Mouse (Mus musculus): Measurements from ENCODE around the gene Fkbp1b. TPM values are rescaled to one million over a fixed set of nuclear protein-coding genes. Genes with fewer than 3 reads are reported as not detected.
"Not testable (repeated sequence)": the region's sequence is repeated elsewhere in the genome, so short reads cannot be mapped to it uniquely, and the experiment has no call there.

The Fkbp1b gene
- polyA plus RNA-seq (2014; fragmentation: Nextera tagmentation; extraction: Ambion mirVana), result 7.9 and 11.5 TPM in 2 replicates

- peak; percentile 71 for ATAC-seq (replicated peaks; ENCODE audit: insufficient number of reproducible peaks, low FRiP score, low TSS enrichment)
- Histone ChIP-seq H3K27ac (ENCODE audit: low read depth, low read length) (no peak within 1 kb of the TSS), H3K9ac (ENCODE audit: low read depth, low read length) (peak within 1 kb of the TSS; percentile 73), H3K9me3 (replicated peaks; ENCODE audit: control insufficient read depth, low read length) (no peaks in the 10 kb centered on the region), H3K36me3 (ENCODE audit: control insufficient read depth, insufficient read depth, low read length) (no peaks in the 10 kb centered on the region), H3K27me3 (ENCODE audit: control insufficient read depth, insufficient read depth, low read length) (no peaks in the 10 kb centered on the region), H3K4me3 (ENCODE audit: low read depth, low read length) (peak within 1 kb of the TSS; percentile 68), H3K4me2 (peak within 1 kb of the TSS; percentile 80), H3K4me1 (ENCODE audit: control insufficient read depth, insufficient read depth, low read length) (peaks cover 8% of the 10 kb centered on the region)
- WGBS (ENCODE audit: insufficient replicate concordance), result under 1% methylated on average over 36 of the region's 37 CpGs
Measured at GRCm38 (mm10) chr12:4841392-4841887, at the start of gene Fkbp1b. Gene Fkbp1b (minus strand): TSS chr12:4841591.

- no peaks in the 10 kb centered on the region for H3K36me3 ChIP-seq (ENCODE audit: control insufficient read depth, insufficient read depth, low read length)
- peaks cover 5% of the 10 kb centered on the region; the same call in 1 of the 2 replicates for H3K4me1 ChIP-seq (ENCODE audit: control insufficient read depth, insufficient read depth, low read length)
- no peak overlapping the region for H3K4me2 ChIP-seq
- no peaks in the 10 kb centered on the region for H3K27me3 ChIP-seq (ENCODE audit: control insufficient read depth, insufficient read depth, low read length)
- no peaks in the 10 kb centered on the region for H3K9me3 ChIP-seq (replicated peaks; ENCODE audit: control insufficient read depth, low read length)
- no peak overlapping the region for H3K27ac ChIP-seq (ENCODE audit: low read depth, low read length)
- H3K4me3 ChIP-seq (ENCODE audit: low read depth, low read length), result no peak overlapping the region
- WGBS (ENCODE audit: insufficient replicate concordance), result 79% methylated on average over 1 of the region's 1 CpGs
- no peak for ATAC-seq (replicated peaks; ENCODE audit: insufficient number of reproducible peaks, low FRiP score, low TSS enrichment)
- H3K9ac ChIP-seq (ENCODE audit: low read depth, low read length), result no peak overlapping the region
Measured at GRCm38 (mm10) chr12:4889891-4890290, 48.5 kb upstream of the Fkbp1b start.

- 54% methylated on average over 2 of the region's 2 CpGs for WGBS (ENCODE audit: insufficient replicate concordance)
- Histone ChIP-seq H3K27me3 (ENCODE audit: control insufficient read depth, insufficient read depth, low read length) (no peaks in the 10 kb centered on the region), H3K4me1 (ENCODE audit: control insufficient read depth, insufficient read depth, low read length) (peaks cover 5% of the 10 kb centered on the region; the same call in 1 of the 2 replicates), H3K4me3 (ENCODE audit: low read depth, low read length) (no peak overlapping the region), H3K36me3 (ENCODE audit: control insufficient read depth, insufficient read depth, low read length) (no peaks in the 10 kb centered on the region), H3K27ac (ENCODE audit: low read depth, low read length) (no peak overlapping the region), H3K9ac (ENCODE audit: low read depth, low read length) (no peak overlapping the region), H3K4me2 (no peak overlapping the region), H3K9me3 (replicated peaks; ENCODE audit: control insufficient read depth, low read length) (no peaks in the 10 kb centered on the region)
- no peak for ATAC-seq (replicated peaks; ENCODE audit: insufficient number of reproducible peaks, low FRiP score, low TSS enrichment)
Measured at GRCm38 (mm10) chr12:4889251-4889650, 47.9 kb upstream of the Fkbp1b start.

- Histone ChIP-seq H3K4me1 (ENCODE audit: control insufficient read depth, insufficient read depth, low read length) (peaks cover 5% of the 10 kb centered on the region; the same call in 1 of the 2 replicates), H3K36me3 (ENCODE audit: control insufficient read depth, insufficient read depth, low read length) (no peaks in the 10 kb centered on the region), H3K4me3 (ENCODE audit: low read depth, low read length) (no peak overlapping the region), H3K4me2 (no peak overlapping the region), H3K9ac (ENCODE audit: low read depth, low read length) (no peak overlapping the region), H3K9me3 (replicated peaks; ENCODE audit: control insufficient read depth, low read length) (no peaks in the 10 kb centered on the region), H3K27me3 (ENCODE audit: control insufficient read depth, insufficient read depth, low read length) (no peaks in the 10 kb centered on the region), H3K27ac (ENCODE audit: low read depth, low read length) (no peak overlapping the region)
- ATAC-seq (replicated peaks; ENCODE audit: insufficient number of reproducible peaks, low FRiP score, low TSS enrichment), result no peak
Measured at GRCm38 (mm10) chr12:4888739-4889138, 47.3 kb upstream of the Fkbp1b start.

GRCm38 (mm10) chr12:4886581-4886980, 45.2 kb upstream of the Fkbp1b start:
- not testable (repeated sequence) for H3K4me2 ChIP-seq; H3K9me3 ChIP-seq (replicated peaks; ENCODE audit: control insufficient read depth, low read length); H3K27ac ChIP-seq (ENCODE audit: low read depth, low read length); H3K4me1 ChIP-seq (ENCODE audit: control insufficient read depth, insufficient read depth, low read length); ATAC-seq (replicated peaks; ENCODE audit: insufficient number of reproducible peaks, low FRiP score, low TSS enrichment); H3K36me3 ChIP-seq (ENCODE audit: control insufficient read depth, insufficient read depth, low read length); H3K4me3 ChIP-seq (ENCODE audit: low read depth, low read length); H3K27me3 ChIP-seq (ENCODE audit: control insufficient read depth, insufficient read depth, low read length); H3K9ac ChIP-seq (ENCODE audit: low read depth, low read length)
- 94% methylated on average over 4 of the region's 4 CpGs for WGBS (ENCODE audit: insufficient replicate concordance)

GRCm38 (mm10) chr12:4885062-4885461, 43.7 kb upstream of the Fkbp1b start:
- Histone ChIP-seq H3K36me3 (ENCODE audit: control insufficient read depth, insufficient read depth, low read length) (peaks cover 2% of the 10 kb centered on the region; the same call in 1 of the 2 replicates), H3K9me3 (replicated peaks; ENCODE audit: control insufficient read depth, low read length) (no peaks in the 10 kb centered on the region), H3K27ac (ENCODE audit: low read depth, low read length) (no peak overlapping the region), H3K27me3 (ENCODE audit: control insufficient read depth, insufficient read depth, low read length) (no peaks in the 10 kb centered on the region), H3K4me2 (no peak overlapping the region), H3K4me3 (ENCODE audit: low read depth, low read length) (no peak overlapping the region), H3K9ac (ENCODE audit: low read depth, low read length) (no peak overlapping the region), H3K4me1 (ENCODE audit: control insufficient read depth, insufficient read depth, low read length) (peaks cover 5% of the 10 kb centered on the region; the same call in 1 of the 2 replicates)
- 80% methylated on average over 1 of the region's 1 CpGs for WGBS (ENCODE audit: insufficient replicate concordance)
- ATAC-seq (replicated peaks; ENCODE audit: insufficient number of reproducible peaks, low FRiP score, low TSS enrichment), result no peak

- Histone ChIP-seq H3K4me2 (no peak overlapping the region), H3K9me3 (replicated peaks; ENCODE audit: control insufficient read depth, low read length) (no peaks in the 10 kb centered on the region), H3K27me3 (ENCODE audit: control insufficient read depth, insufficient read depth, low read length) (no peaks in the 10 kb centered on the region), H3K36me3 (ENCODE audit: control insufficient read depth, insufficient read depth, low read length) (peaks cover 5% of the 10 kb centered on the region), H3K4me3 (ENCODE audit: low read depth, low read length) (no peak overlapping the region), H3K9ac (ENCODE audit: low read depth, low read length) (no peak overlapping the region), H3K4me1 (ENCODE audit: control insufficient read depth, insufficient read depth, low read length) (no peaks in the 10 kb centered on the region), H3K27ac (ENCODE audit: low read depth, low read length) (no peak overlapping the region)
- ATAC-seq (replicated peaks; ENCODE audit: insufficient number of reproducible peaks, low FRiP score, low TSS enrichment), result no peak
- 81% methylated on average over 2 of the region's 2 CpGs for WGBS (ENCODE audit: insufficient replicate concordance)
Measured at GRCm38 (mm10) chr12:4882086-4882485, 40.7 kb upstream of the Fkbp1b start.

- no peak for ATAC-seq (replicated peaks; ENCODE audit: insufficient number of reproducible peaks, low FRiP score, low TSS enrichment)
- WGBS (ENCODE audit: insufficient replicate concordance), result 92% methylated on average over 5 of the region's 5 CpGs
- H3K27ac ChIP-seq (ENCODE audit: low read depth, low read length), result no peak overlapping the region
- peaks cover 5% of the 10 kb centered on the region for H3K36me3 ChIP-seq (ENCODE audit: control insufficient read depth, insufficient read depth, low read length)
- H3K4me3 ChIP-seq (ENCODE audit: low read depth, low read length), result no peak overlapping the region
- H3K4me1 ChIP-seq (ENCODE audit: control insufficient read depth, insufficient read depth, low read length), result peaks cover 8% of the 10 kb centered on the region; the same call in 1 of the 2 replicates
- H3K9me3 ChIP-seq (replicated peaks; ENCODE audit: control insufficient read depth, low read length), result no peaks in the 10 kb centered on the region
- H3K9ac ChIP-seq (ENCODE audit: low read depth, low read length), result no peak overlapping the region
- no peak overlapping the region for H3K4me2 ChIP-seq
- no peaks in the 10 kb centered on the region for H3K27me3 ChIP-seq (ENCODE audit: control insufficient read depth, insufficient read depth, low read length)
Measured at GRCm38 (mm10) chr12:4879048-4879447, 37.7 kb upstream of the Fkbp1b start.

- no peaks in the 10 kb centered on the region for H3K9me3 ChIP-seq (replicated peaks; ENCODE audit: control insufficient read depth, low read length)
- H3K9ac ChIP-seq (ENCODE audit: low read depth, low read length), result no peak overlapping the region
- H3K27ac ChIP-seq (ENCODE audit: low read depth, low read length), result no peak overlapping the region
- H3K4me3 ChIP-seq (ENCODE audit: low read depth, low read length), result no peak overlapping the region
- peaks cover 13% of the 10 kb centered on the region; the same call in 1 of the 2 replicates for H3K4me1 ChIP-seq (ENCODE audit: control insufficient read depth, insufficient read depth, low read length)
- H3K27me3 ChIP-seq (ENCODE audit: control insufficient read depth, insufficient read depth, low read length), result no peaks in the 10 kb centered on the region
- 59% methylated on average over 9 of the region's 9 CpGs for WGBS (ENCODE audit: insufficient replicate concordance)
- no peak for ATAC-seq (replicated peaks; ENCODE audit: insufficient number of reproducible peaks, low FRiP score, low TSS enrichment)
- H3K36me3 ChIP-seq (ENCODE audit: control insufficient read depth, insufficient read depth, low read length), result peaks cover 5% of the 10 kb centered on the region
- H3K4me2 ChIP-seq, result no peak overlapping the region
Measured at GRCm38 (mm10) chr12:4878296-4878783, 36.9 kb upstream of the Fkbp1b start.
